Mouse (Mus musculus) spleen, adult 18-20 months (tissue): ENCODE results near the gene Krt222.
A peak's percentile ranks its signal among the peaks of the same experiment; 100 is the strongest.
"Not testable (repeated sequence)": the region's sequence is repeated elsewhere in the genome, so short reads cannot be mapped to it uniquely, and the experiment has no call there.

Experiments
- DNase-seq, 2 experiments: peaks; one replicate each; pipeline ENCODE4 v3.0.0; 2022; ENCODE audit warnings: mixed read lengths in 2 of 2

The Krt222 gene

DNA sequence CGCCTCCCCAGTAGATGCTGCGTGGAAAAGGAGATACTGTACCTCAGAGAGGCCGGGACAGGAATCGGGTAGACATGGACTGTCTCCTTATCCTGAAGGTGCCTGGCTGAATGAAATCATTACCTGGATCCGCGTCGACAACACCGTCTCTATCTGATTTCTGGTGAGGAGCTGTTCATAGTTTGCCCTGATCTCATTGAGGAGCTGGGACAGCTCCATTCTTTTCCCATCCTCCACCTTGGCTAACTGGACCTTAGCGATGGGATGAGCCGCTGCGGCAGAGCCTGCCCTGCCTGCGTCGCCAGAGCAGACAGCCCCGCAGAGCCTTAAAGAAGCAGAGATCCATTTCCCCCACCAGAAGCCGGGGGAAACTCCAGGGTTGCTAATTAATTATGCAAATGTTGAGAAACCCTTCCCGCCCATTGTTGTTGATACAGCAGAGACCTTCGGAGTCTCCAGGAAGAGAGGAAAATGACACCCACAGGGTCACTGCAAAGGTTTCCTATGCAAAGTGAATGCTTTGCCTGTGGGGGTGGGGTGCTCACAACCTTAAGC, at the start of gene Krt222:
Gene Krt222, minus strand, starts transcription at position 266 of the 555 bp plus-strand sequence.
- no peak for DNase-seq

DNA sequence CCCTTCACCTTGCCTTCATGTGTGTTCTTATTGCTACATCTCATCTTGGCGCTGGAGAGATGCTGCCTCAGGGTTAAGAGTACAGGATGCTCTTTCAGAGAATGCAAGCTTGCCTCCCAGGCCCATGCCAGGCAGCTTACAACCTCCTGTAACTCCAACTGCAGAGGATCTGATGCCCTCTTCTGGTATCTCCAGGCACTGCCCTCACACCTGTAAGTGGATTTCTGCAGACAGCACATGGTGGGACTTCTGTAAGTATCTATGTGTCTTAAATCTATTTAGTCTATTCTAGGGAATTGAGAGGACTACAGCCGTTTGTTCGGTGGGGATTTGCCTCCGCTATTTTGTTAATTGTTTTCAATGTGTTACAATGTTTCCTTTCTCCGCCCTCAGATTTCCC, 49.0 kb upstream of the Krt222 start:
- peak; percentile 12 to 36 for DNase-seq

DNA sequence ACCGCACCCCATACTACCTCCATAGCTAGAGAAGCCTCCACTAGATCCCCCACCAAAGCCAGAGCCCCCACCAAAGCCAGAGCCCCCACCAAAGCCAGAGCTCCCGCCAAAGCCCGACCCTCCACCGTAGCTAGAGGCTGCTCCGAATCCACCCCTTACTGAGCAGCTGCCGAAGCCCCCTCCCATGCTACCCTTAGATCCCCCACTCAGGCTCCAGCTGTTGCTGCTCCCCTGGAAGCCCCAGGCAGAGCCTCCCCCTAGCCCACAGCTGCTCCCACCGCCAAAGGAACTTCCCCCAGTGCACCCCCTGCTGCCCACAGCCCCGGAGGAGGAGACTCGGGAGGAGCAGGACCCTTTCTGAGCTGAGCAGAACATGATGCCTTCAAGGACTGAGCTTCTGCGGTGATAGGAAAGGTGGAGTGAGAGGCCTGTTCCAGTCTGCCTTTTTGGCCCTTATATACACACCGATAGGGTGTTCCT, 41.0 kb upstream of the Krt222 start, which contains the start of gene Krt24:
Gene Krt24, minus strand, starts transcription at position 430 of the 480 bp plus-strand sequence.
- DNase-seq, result no peak

DNA sequence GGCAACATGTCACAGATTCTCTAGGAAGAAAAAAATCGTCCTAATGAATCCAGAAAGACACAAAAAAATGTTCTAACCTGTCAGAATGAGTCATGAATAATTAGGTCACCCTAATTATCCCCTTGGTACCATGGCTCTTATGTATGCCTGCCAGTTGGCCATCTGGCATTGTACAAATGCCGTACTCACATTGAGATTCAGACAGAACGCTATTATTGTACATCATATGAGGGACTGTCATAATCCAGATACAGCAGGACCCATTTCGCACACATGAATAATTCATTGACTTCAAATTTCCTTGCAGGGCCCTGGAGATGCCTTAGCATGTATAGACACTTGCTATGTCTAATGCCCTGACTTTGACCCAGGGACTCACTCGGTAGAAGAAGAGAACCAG, 40.1 kb upstream of the Krt222 start:
- no peak for DNase-seq

DNA sequence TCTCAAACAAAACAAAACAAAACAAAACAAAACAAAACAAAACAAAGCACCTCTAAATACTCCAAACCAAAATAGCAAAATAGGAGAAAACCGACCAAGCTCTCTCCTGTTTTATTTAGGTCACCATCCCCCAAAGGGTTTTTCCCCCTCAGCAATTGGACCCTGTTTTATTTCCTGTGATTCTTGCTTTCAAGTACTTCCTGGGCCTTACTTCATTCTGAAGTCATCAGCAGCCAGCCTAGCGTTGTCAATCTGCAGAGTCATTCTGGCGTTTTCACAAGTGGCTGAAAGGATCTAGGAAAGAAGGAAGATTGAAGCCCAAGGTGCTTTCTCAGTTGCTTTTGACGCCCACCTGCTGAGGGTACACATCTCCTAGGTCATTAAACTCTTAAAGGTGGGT, 39.4 kb upstream of the Krt222 start:
- no peak for DNase-seq

DNA sequence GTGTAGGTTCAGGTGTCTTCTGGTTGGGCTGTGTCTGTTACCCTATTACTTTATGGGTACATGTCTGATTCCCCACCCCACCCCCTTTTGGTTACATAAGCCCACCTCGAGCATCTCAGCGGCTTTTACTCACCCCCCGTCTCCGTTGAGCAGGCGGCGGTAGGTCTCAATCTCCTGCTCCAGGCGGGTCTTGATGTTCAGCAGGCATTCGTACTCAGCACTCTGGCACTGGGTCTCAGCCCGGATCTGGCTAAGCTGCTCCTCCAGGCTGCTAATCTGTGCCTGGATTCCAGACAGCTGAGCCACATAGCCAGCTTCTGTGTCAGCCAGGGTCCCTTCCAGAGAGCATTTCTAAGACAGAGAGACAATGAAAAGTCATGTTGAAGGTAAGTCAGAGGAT, 37.2 kb upstream of the Krt222 start:
- no peak for DNase-seq

DNA sequence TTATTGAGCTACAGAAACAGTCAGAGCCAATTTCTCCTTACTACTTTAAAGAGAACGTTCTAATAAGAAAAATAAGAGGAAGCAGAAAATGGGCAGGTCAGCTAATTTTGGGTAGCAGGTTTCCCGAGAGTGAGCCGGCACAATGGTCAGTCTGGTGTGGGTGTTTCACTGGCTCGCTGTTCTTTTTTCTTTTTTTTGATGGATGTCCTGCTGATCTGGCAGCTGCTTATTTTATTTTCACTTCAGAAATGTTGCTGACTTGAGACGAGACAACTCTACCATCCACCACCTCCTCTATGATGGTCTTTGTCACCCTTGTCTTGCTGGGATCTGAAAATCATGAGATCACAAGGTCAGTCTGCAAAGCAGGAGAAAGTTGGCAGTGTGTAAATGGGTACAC, 36.1 kb upstream of the Krt222 start:
- DNase-seq, result no peak

DNA sequence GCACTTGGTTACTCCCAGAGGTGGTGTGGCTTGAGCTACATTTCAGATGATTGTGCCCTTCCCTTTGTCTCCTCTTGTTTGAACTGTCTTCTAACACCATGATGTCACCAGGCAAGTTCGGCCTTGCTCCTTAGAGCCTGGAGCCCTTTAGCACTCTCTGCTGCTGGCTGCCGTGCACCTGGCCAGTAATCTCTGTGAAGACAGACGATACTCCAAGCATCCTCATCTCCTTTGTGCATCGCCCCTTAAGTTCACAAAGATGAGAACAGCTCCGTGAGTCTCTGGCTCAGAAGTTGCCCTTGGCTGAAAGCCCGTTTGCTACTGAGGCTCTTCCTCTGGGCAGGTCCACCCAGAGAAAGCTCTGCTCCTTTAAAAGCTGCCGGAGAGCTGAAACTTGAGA, 32.9 kb upstream of the Krt222 start:
- DNase-seq, result no peak

DNA sequence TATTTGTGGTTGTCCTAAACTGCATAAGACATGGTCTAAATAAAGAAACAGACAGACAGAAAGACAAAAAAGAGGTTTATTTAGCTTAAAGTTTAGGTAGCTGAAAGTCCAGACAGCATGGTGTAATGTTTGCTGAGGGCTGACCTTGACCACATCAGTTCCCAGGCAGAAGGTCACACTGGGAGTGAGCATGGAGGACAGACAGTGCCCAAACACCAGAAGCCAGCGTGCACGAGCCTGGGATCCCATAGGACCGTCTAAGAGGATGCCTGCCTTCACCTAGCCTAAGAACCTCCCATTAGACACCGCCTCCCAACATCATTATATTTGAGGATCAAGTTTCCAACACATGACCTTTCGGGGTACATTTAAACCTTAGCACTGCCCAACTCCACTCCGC, 31.7 kb upstream of the Krt222 start:
- no peak for DNase-seq

DNA sequence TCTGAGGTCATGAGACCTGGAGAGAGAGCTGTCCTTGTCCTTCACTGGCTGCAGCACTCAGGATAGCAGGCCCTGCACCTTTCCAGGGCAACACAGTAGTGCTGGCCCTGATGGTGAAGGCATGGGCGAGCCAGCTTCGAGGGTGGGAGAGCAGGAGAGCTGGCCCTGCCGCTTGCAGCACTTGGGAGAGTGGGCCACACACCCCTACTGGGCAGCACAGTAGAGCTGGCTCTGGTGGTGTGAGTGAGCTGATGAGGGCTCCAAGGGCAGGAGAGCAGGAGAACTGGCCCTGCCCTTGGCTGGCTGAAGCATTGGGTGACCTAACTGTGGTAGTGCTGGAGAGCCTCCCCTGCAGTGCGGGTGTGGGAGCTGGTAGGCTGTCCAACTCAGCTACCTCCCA, 28.8 kb upstream of the Krt222 start:
- no peak for DNase-seq

DNA sequence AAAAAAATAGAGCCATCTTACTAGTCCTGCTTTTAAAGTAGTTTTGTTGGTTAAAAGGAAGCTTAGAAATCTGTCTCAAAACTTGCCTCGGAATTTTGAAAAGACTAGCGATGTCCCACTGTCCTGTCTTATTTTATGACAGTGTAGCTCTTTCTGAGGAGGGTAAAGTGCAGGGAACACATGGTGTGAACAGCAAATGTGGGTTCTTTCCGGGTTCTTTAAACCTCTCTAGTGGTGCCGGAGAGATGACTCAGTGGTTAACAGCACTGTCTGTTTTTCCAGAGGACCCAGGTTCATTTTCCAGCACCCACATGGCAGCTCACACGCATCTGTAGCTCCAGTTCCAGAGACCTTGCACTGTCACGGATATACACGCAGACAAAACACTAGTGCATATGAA, 25.3 kb upstream of the Krt222 start:
- DNase-seq, result no peak

DNA sequence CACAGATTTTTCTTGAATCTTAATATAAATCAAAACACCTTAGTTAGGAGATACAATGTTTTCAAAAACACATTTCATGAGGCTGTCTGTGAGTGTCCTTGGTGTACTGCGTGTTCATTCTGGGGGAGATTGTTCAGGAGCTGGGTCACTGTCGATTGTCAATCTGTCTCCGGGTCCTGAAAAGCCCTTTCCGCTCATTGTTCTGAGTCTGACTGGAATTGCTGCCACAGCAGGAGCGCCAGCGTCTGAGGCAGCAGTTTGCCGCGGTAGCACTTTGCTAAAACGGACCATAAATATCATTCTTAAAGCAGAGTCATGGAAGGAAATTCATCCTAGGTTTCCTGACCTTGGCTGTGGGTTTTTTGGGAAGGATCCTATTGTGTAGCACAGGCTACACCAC, 21.9 kb upstream of the Krt222 start:
- DNase-seq, result no peak

DNA sequence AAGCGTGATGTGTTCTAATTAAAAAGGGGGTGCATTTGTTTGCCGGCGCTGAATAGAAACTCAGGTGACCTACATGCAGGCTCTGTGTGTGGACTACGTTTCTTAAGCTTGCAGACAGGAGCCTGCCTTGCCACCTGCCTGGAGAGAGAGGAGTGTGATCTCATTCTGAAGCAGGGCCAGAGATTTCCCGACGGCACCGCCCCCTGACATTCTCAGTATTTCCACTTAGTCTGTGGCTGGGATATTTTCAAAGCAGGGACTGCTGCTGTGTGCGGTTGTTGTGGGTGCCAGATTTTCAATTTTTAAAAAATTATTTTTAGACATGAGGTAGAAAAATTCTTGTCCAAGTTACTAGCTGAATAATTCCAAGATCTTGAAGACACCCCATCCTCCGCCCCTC, 21.3 kb upstream of the Krt222 start:
- no peak for DNase-seq

DNA sequence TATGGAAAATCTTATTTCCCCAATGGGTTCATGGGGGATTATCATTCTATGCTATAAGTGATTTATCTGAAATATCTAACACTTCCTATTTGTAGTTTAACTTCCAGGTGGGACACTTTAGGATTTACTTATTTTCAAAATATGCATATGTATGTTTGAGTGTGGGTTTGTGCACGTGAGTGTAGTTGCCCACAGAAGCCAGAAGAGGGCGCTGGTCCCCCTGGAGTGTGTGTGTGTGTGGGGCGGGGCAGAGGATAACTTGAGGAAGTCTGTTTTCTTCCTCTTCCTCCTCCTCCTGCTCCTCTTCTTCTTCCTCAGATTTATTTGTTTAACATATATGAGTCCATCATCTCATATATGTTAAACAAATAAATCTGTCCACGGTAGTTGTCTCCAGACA, 12.3 kb upstream of the Krt222 start:
- no peak for DNase-seq

DNA sequence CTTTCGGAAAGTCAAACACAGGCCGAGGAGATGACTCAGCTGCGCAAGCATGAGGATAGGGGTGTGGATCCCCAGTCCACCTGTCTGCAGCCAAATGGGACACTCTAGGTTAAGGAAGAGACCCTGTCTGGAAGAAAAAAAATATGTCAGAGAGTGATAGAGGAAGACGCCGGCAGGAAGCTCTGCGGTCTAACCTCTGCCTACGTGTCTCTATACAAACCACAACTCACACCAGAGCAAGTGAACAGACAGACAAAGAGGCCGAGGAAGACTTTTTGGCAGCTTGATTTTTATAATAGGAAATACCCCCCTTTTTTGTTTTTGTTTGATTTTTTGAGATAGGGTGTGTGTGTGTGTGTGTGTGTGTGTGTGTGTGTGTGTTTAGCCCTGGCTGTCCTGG, 11.4 kb upstream of the Krt222 start:
- DNase-seq, result no peak

DNA sequence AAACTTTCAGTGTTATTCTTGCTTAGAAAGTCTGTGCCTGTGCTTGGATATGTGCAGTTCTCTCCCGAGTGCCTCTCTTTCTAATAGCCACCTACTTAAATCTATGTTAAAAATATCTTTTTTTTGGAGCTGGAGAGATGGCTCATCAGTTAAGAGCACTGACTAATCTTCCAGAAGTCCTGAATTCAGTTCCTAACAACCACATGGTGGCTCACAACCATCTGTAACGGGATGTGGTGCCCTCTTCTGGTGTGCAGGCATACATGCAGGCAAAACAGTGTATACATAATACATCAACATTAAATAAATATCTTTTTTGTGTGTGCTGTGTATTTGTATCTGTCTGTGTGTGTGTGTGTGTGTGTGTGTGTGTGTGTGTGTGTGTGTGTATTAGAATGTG, 10.0 kb upstream of the Krt222 start:
- no peak for DNase-seq

DNA sequence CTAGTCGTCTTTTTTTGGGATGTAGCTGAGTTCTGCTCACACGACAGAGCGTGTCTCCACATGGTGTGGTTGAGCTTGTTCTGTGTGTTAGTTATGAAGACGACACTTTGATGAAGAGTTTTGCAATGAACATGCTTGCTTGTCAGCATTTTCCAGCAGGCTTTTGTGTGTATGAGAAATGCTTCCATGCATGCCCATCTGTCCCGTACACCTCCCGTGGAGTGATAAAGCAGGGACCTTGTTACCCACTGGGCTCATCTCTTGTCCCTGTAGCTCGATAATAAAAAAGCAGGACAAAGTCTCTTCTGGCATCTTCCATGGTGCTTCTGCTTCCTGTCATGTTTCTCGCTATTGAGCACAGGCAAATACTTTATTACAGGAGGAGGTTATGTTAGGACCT, 8.8 kb upstream of the Krt222 start:
- DNase-seq, result no peak

DNA sequence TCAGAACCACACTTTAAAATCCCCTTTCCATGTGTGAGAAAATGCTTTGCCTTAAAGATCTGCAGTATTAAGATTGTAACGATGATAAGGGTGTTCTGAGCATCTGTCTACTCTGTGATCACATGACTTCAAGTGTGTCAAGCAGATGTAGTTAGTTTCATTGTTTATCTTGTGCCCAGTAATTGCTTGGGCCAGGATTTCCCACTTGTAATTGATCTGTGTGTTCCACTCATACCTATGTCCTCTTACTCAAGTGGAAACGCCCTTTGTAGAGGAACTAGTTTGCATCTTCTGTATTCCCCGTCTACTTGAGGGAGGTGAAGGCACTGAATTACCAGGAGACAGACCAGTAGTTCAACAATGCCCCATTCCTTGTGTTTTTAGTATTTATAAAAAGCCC, 6.8 kb upstream of the Krt222 start:
- no peak for DNase-seq

DNA sequence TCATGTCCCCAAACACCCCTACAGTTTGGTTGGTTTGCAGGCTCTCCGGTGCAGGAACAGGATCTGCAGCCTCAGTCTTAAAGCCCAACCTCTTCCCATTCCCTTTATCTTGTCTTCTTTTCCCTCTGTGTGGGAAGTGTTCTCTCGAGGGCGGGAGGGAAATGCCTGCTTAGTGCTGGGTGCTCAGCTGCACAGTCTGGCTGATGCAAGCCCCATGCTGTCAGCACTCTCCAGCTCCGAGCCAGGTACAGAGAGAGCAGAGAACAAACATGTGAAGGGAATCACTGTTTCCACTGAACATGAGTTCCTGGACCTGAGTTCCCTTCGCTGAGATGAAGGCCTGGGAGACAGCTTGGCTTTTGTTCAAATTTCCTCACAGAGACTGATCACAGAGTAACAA, 6.4 kb upstream of the Krt222 start:
- no peak for DNase-seq

DNA sequence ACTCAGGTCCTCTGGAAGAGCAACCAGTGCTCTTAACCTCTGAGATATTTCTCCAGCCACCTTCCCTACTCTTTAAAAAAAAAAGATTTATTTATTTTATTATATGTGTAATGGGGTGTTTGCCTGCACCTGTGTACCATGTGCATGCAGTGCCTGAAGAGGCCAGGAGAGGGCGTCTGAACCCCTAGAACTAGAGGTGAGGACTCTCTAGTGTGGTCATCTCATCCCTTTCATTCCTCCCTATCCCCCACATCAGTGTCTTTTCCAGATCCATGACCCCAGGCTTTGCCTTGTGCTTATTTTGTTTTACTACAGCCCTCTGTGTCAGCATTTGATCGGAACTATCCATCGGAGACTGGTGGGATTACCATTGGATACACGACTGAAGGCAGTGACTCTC, 5.2 kb upstream of the Krt222 start:
- peak in 1 of 2 experiments; percentile 27 for DNase-seq

DNA sequence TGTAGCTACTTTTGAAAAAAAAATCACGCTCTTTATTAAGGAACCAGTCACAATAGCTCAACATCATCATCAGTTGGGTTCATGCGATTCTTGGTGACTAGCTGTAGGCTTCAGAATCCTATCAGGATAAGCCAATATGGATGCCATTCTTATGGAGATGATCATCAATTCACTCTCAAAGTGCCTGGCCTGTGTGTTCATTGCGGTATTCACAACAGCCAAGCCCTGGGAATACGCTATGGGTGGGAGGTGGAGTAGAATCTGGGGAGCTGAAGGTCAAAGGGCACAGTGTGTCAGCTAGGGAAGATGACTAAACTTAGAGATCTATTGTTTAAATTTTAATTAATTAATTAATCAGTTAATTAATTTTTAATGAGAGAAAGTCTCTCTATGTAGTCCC, 4.0 kb upstream of the Krt222 start:
- DNase-seq, result no peak

DNA sequence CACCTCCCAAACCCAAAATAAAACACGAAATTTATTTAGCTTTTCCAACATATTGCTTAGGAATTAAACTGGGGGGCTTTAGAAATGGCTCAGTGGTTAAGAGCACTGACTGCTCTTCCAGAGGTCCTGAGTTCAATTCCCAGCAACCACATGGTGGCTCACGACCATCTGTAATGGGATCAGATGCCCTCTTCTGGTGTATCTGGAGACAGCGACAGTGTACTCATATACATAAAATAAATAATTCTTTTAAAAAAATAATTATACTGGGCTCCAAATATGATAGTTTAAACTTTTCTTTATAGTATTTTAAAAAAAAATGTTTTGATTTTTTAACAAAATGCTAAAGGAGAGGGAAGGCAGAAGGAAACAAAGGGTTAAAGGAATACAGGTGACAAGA, 634 bp upstream of the Krt222 start:
- DNase-seq, result not testable (repeated sequence)

DNA sequence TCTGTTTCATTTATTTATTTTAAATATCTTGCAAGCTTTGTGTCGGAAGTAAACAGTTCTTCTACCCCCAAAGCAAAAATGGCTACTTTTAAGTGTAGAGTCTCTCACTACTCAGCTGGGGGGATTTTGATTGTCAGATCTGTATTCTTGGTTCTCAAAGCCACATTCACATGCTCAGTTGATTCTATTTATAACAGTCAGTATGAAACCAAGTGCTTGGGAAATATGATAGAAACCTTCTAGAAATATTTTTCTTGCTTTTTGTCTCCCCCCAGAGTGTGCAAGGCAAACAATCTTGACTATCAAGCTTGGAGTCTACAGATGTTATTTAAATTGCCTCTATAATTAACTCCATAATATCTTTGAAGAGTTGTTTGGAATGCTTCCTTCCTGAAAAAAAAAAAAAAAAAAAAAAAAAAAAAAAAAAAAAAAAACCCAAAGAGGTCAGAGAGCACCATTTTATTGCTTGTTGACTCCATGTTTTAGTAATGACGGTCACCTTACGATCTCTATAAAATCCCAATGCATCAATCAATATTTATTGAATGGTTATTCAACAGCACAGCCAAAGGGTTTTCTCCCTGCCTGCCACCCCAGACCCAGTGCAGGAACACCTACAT, 575 bp downstream of the Krt222 start:
- no peak for DNase-seq

DNA sequence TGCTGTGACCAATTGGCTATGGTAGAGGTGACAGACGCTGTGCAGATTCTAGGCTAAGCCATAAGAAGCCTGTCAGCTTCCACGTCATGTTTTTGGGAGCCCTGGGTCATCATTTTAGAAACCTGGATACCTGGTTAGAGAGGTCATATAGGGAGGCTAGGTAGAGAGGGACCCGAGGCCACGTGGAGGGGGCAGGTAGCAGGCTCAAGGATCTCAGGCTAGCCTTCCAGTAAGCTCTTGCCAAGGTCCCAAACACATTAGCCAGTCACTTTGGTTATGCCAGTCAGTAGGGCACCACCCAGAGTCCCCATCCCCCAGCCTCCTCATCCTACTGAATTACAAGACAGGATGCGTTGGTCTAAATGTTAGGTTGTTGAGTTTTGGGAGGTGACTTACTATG, 1.8 kb downstream of the Krt222 start:
- no peak for DNase-seq

DNA sequence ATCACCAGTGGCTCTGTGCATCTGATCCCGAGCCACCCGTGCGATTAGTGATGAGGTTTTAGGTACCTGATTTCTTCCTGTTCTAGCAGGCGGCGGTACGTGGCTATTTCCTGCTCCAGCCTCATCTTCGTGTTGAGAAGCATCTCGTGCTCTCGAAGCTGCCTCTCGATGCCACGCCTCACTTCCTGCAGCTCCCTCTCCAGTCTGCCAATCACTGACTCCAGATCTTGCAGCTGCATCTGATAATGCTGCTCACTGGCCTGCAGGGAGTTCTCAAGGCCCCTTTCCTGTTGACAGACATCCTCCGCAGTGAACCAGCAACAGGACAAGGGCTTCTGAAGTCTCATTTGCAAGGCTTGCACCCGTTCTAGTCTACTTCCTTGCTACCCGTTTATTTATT, 5.4 kb downstream of the Krt222 start:
- DNase-seq, result peak; percentile 48 to 66
